Mouse (Mus musculus): ENCODE data around the gene Gm10073. TPM values are rescaled to one million over a fixed set of nuclear protein-coding genes. Genes with fewer than 3 reads are reported as not detected.

Gene Gm10073
- total and polyA plus RNA-seq, 3 experiments = 21.6 to 224 (median 117) TPM

DNA sequence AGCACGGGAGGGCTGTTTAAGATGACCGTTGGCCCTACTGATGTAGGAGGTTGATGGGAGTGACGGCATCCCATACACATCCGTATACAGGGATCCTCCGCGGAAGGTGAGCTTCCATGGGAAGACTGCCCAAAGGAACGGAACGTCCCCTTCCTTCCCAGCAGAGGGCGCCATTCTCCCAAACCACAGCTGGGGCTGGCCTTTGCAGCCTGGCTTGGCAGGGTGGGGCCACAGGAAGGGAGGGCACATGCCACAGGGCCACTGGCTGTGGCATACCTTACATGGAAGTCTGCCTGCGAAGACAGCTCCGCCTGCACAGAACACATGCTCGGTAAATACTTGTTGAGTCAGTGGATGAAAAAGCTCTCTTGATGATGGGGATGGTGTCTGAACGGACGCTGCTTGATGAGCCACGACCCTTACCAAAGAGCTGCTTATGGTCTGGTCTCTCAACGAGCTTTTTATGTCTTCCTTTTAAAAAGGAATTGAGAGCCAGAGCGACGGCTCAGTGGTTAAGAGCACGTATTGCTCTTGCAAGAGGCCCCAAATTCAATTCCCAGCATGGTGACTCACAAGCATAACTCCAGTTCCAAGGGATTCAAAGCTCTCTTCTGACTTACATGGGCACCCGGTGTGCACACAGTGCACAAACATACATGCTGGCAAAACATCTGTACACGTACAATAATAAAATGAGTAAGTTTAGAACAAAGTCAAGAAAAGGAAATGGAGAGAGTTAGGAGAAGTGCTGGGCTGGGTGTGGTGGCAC lies 12.0 kb downstream of the Gm10073 start:
- Histone ChIP-seq H3K36me3 (replicated peaks in 1 of 2; ENCODE audit: control insufficient read depth in 1 of 2, insufficient read depth in 1 of 2, low read length in 1 of 2) (no peaks in the 10 kb centered on the region), H3K27me3 (replicated peaks) (no peaks in the 10 kb centered on the region), H3K9me3 (replicated peaks; ENCODE audit: low read length) (no peaks in the 10 kb centered on the region), H3K79me2 (replicated peaks; ENCODE audit: control insufficient read depth, extremely low read depth, insufficient read depth, poor library complexity, severe bottlenecking) (no peaks in the 10 kb centered on the region), H3K4me1 (ENCODE audit: control insufficient read depth in 1 of 2, insufficient read depth in 2 of 2) (peaks cover 13 to 48% of the 10 kb centered on the region in 2 experiments), H3K4me2 (ENCODE audit: insufficient read depth, low read depth, poor library complexity, severe bottlenecking) (no peak overlapping the region), H3K4me3 (replicated peaks in 1 of 3; ENCODE audit: low read depth in 2 of 3, low read length in 2 of 3, poor library complexity in 1 of 3) (no peak overlapping the region), H3K9ac (ENCODE audit: insufficient read depth, low read depth) (no peak overlapping the region), H3K27ac (ENCODE audit: insufficient read depth, low read depth) (peak overlapping the region; percentile 7; the same call in 1 of the 2 replicates)
- DNase-seq (ENCODE audit: extremely low read depth) = peak; percentile 72
- TF ChIP-seq MAX (IDR thresholded peaks at IDR 0.05; ENCODE audit: low read length) = no peak; the same call in 1 of the 2 replicates
- 0 out of 2 replicates have a peak, but pooled peaks have one; percentile 44 for TF ChIP-seq BHLHE40 (IDR thresholded peaks at IDR 0.05; ENCODE audit: low read depth, low read length)
- 0 out of 2 replicates have a peak, but pooled peaks have one; percentile 5 for TF ChIP-seq ZC3H11A (IDR thresholded peaks at IDR 0.05; ENCODE audit: low read depth, low read length)
- TF ChIP-seq CTCF (conservative IDR thresholded peaks at IDR 0.05 in 1 of 2, IDR thresholded peaks at IDR 0.05 in 1 of 2; ENCODE audit: low read depth in 2 of 2, low read length in 2 of 2) = peak; percentile 69 to 82
- peak; percentile 70; the same call in 1 of the 2 replicates for TF ChIP-seq MAZ (IDR thresholded peaks at IDR 0.05; ENCODE audit: low read depth, low read length)
- TF ChIP-seq NELFE (IDR thresholded peaks at IDR 0.05; ENCODE audit: low read depth, low read length) = peak; percentile 32; the same call in 1 of the 2 replicates
- TF ChIP-seq RAD21 (IDR thresholded peaks at IDR 0.05; ENCODE audit: low read depth, low read length) = peak; percentile 65
- no peak for TF ChIP-seq TCF12 (IDR thresholded peaks at IDR 0.05; ENCODE audit: low read depth, low read length)
- TF ChIP-seq PAX5 (IDR thresholded peaks at IDR 0.05; ENCODE audit: low read length) = no peak
- no peak for TF ChIP-seq GABPA (IDR thresholded peaks at IDR 0.05; ENCODE audit: insufficient replicate concordance, low read depth, low read length)
- TF ChIP-seq RCOR1 (conservative IDR thresholded peaks at IDR 0.05; ENCODE audit: low read depth, low read length) = no peak
- peak; percentile 75 for TF ChIP-seq SMC3 (IDR thresholded peaks at IDR 0.05; ENCODE audit: low read depth, low read length)
- no peak for TF ChIP-seq UBTF (IDR thresholded peaks at IDR 0.05; ENCODE audit: low read depth, low read length)
- TF ChIP-seq ETS1 (conservative IDR thresholded peaks at IDR 0.05; ENCODE audit: low read depth, low read length) = 0 out of 2 replicates have a peak, but pooled peaks have one; percentile 1
- no peak for TF ChIP-seq MAFK (IDR thresholded peaks at IDR 0.05; ENCODE audit: insufficient replicate concordance, low read length)
- peak; percentile 11; the same call in 1 of the 2 replicates for TF ChIP-seq IRF4 (IDR thresholded peaks at IDR 0.05; ENCODE audit: low read depth, low read length)
- dilution Hi-C loops (cut with MboI; ENCODE audit: extremely low pct_ligation_motif_present, extremely low pct_unique_long_range_greater_than_20kb, low sequenced_read_pairs) = no loop called here
- in situ Hi-C loops (cut with MboI; ENCODE audit: low pct_ligation_motif_present, low pct_unique_long_range_greater_than_20kb, low sequenced_read_pairs) = loop anchor here (5.0 kb wide), 1 partner anchor 81 kb away; no protein-coding TSS in a partner anchor

DNA sequence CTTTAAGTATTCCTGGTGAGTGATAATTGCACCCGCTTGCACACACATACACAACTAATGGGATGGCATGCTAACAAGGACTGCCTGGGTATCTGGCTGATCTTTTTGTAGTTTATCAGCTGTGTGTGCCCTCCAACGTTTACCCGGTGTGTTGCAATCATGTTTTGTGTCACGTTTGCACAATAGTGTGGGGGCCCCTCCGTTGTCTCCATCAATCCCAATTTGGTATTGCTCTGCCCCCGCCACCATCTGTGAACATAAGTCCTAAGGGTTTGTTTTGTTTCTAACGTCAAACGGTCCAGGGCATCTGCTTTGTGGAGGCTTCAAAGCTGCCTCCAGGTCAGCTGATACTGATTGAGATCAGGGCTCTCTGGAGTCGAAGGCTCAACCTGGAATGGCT lies 13.4 kb downstream of the Gm10073 start:
- no peaks in the 10 kb centered on the region for H3K27me3 ChIP-seq (replicated peaks)
- H3K9ac ChIP-seq (ENCODE audit: insufficient read depth, low read depth) = no peak overlapping the region
- no peak overlapping the region for H3K4me3 ChIP-seq (replicated peaks in 1 of 3; ENCODE audit: low read depth in 2 of 3, low read length in 2 of 3, poor library complexity in 1 of 3)
- TF ChIP-seq E2F4 (IDR thresholded peaks at IDR 0.05; ENCODE audit: insufficient replicate concordance, low read depth, low read length) (no peak), MEF2A (IDR thresholded peaks at IDR 0.05; ENCODE audit: borderline replicate concordance, low read depth, low read length) (no peak), PAX5 (IDR thresholded peaks at IDR 0.05; ENCODE audit: low read length) (no peak), JUN (IDR thresholded peaks at IDR 0.05; ENCODE audit: insufficient read depth, low read depth, low read length) (no peak), SIN3A (IDR thresholded peaks at IDR 0.05; ENCODE audit: low read length) (no peak), JUND (conservative IDR thresholded peaks at IDR 0.05; ENCODE audit: low read depth, low read length) (no peak), RCOR1 (conservative IDR thresholded peaks at IDR 0.05; ENCODE audit: low read depth, low read length) (no peak), TCF12 (IDR thresholded peaks at IDR 0.05; ENCODE audit: low read depth, low read length) (no peak), USF1 (IDR thresholded peaks at IDR 0.05; ENCODE audit: low read depth, low read length) (no peak), CHD2 (IDR thresholded peaks at IDR 0.05; ENCODE audit: low read length) (no peak), IRF4 (IDR thresholded peaks at IDR 0.05; ENCODE audit: low read depth, low read length) (no peak)
- H3K4me1 ChIP-seq (ENCODE audit: control insufficient read depth in 1 of 2, insufficient read depth in 2 of 2) = peaks cover 13 to 43% of the 10 kb centered on the region in 2 experiments
- in situ Hi-C loops (cut with MboI; ENCODE audit: low pct_ligation_motif_present, low pct_unique_long_range_greater_than_20kb, low sequenced_read_pairs) = loop anchor here (5.0 kb wide), 1 partner anchor 82 kb away; no protein-coding TSS in a partner anchor
- H3K4me2 ChIP-seq (ENCODE audit: insufficient read depth, low read depth, poor library complexity, severe bottlenecking) = no peak overlapping the region
- no peak overlapping the region for H3K27ac ChIP-seq (ENCODE audit: insufficient read depth, low read depth)
- H3K9me3 ChIP-seq (replicated peaks; ENCODE audit: low read length) = no peaks in the 10 kb centered on the region
- dilution Hi-C loops (cut with MboI; ENCODE audit: extremely low pct_ligation_motif_present, extremely low pct_unique_long_range_greater_than_20kb, low sequenced_read_pairs) = no loop called here
- no peaks in the 10 kb centered on the region for H3K36me3 ChIP-seq (replicated peaks in 1 of 2; ENCODE audit: control insufficient read depth in 1 of 2, insufficient read depth in 1 of 2, low read length in 1 of 2)
- no peak for DNase-seq (ENCODE audit: extremely low read depth)
- no peaks in the 10 kb centered on the region for H3K79me2 ChIP-seq (replicated peaks; ENCODE audit: control insufficient read depth, extremely low read depth, insufficient read depth, poor library complexity, severe bottlenecking)
